Mouse (Mus musculus) kidney, embryonic 16.5 days (tissue): ENCODE results near the gene Zfp13. TPM values are rescaled to one million over a fixed set of nuclear protein-coding genes. Genes with fewer than 3 reads are reported as not detected.
A peak's percentile ranks its signal among the peaks of the same experiment; 100 is the strongest.

Experiments used
- ATAC-seq: fragments of 200-750 bp; cut with Nextera tagmentation; 2 replicates; pipeline ENCODE4 v1.8.0; 2017; ENCODE audit warnings: moderate TSS enrichment; ENCODE audit not compliant: low FRiP score, low TSS enrichment
- H3K27ac ChIP-seq: fragments of 300-500 bp; sonication (generic); 2 replicates; pipeline ENCODE4 v1.5.1; 2014; ENCODE audit warnings: low read length
- H3K27me3 ChIP-seq: fragments of 300-500 bp; sonication (generic); 2 replicates; pipeline ENCODE4 v1.6.1; 2014; ENCODE audit warnings: low read length, control low read depth, mixed read lengths; ENCODE audit not compliant: insufficient read depth
- H3K36me3 ChIP-seq: fragments of 300-500 bp; sonication (generic); 2 replicates; pipeline ENCODE4 v1.6.1; 2014; ENCODE audit warnings: low read length, control low read depth, mixed read lengths; ENCODE audit not compliant: insufficient read depth
- H3K4me1 ChIP-seq: fragments of 300-500 bp; sonication (generic); 2 replicates; pipeline ENCODE4 v1.6.1; 2014; ENCODE audit warnings: low read length, control low read depth, mixed read lengths; ENCODE audit not compliant: insufficient read depth
- H3K4me2 ChIP-seq: fragments of 300-500 bp; sonication (generic); replicated peaks from 2 replicates; pipeline ENCODE4 v1.6.1; 2014; ENCODE audit warnings: low read depth, low read length
- H3K4me3 ChIP-seq: fragments of 300-500 bp; sonication (generic); 2 replicates; pipeline ENCODE4 v1.5.1; 2014; ENCODE audit warnings: mild to moderate bottlenecking, low read length
- H3K9ac ChIP-seq: fragments of 300-500 bp; sonication (generic); replicated peaks from 2 replicates; pipeline ENCODE4 v1.6.1; 2014; ENCODE audit warnings: low read length
- H3K9me3 ChIP-seq: fragments of 300-500 bp; sonication (generic); 2 replicates; pipeline ENCODE4 v1.6.1; 2016; ENCODE audit warnings: low read length, control low read depth
- whole genome bisulfite sequencing: fragments of 180-500 bp; shearing (Covaris S2); extraction: QIAGEN DNeasy Blood & Tissue Kit; methylation state at CpG from one replicate; pipeline ENCODE4 v1.1.7; 2014; 5-methylcytosine and 5-hydroxymethylcytosine counted together
- polyA plus RNA-seq: library from polyadenylated mRNA; unstranded; fragments of >200 nt; fragmentation: Nextera tagmentation; extraction: Ambion mirVana; gene quantifications from 2 replicates; pipeline ENCODE4 v1.2.1, GENCODE M21; 2015

The Zfp13 gene
- polyA plus RNA-seq, 1 experiment from 2014 or later = 19.3 TPM

- Histone ChIP-seq H3K9ac (no peak overlapping the region), H3K27me3 (no peaks in the 10 kb centered on the region), H3K9me3 (no peaks in the 10 kb centered on the region), H3K27ac (no peak overlapping the region), H3K4me3 (no peak overlapping the region), H3K36me3 (peaks cover 8% of the 10 kb centered on the region; the same call in 1 of the 2 replicates), H3K4me2 (no peak overlapping the region), H3K4me1 (peaks cover 2% of the 10 kb centered on the region)
- WGBS = 42% methylated on average over 6 of the region's 6 CpGs
- ATAC-seq = peak; percentile 54; the same call in 1 of the 2 replicates
These were observed 29.3 kb downstream of the Zfp13 start for GRCm38 (mm10) chr17:23570017-23570416.

DNA sequence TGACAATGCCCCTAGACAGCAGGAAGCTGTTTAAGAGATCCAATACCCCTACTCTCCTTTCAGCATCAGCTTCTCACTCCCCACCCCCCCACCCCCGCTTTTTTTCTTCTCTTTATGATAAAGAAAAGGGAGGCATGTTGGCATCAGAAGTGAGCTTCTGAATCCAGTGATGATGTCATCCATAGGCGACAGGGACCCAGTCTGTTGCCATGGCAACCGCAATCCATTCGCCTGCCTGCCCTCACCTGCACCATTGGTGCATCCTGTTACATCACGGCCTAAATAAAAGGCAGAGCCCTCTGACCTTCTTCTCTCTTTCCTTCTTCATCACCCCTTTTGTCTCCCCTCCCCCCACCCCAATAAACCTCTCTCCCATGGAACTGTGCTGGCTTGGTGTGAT, 30.9 kb downstream of the Zfp13 start:
- Histone ChIP-seq H3K4me2 (no peak overlapping the region), H3K4me3 (no peak overlapping the region), H3K9me3 (no peaks in the 10 kb centered on the region), H3K4me1 (peaks cover 6% of the 10 kb centered on the region), H3K27me3 (no peaks in the 10 kb centered on the region), H3K27ac (no peak overlapping the region), H3K9ac (no peak overlapping the region), H3K36me3 (0 out of 2 replicates have a peak, but pooled peaks cover 4% of the 10 kb centered on the region)
- no peak for ATAC-seq
- 36% methylated on average over 5 of the region's 5 CpGs for WGBS

- ATAC-seq = no peak
- 47% methylated on average over 5 of the region's 5 CpGs for WGBS
- Histone ChIP-seq H3K9me3 (no peaks in the 10 kb centered on the region), H3K9ac (no peak overlapping the region), H3K4me2 (no peak overlapping the region), H3K4me1 (peaks cover 12% of the 10 kb centered on the region), H3K27me3 (no peaks in the 10 kb centered on the region), H3K27ac (no peak overlapping the region), H3K4me3 (no peak overlapping the region), H3K36me3 (no peaks in the 10 kb centered on the region)
These were observed 32.5 kb downstream of the Zfp13 start for GRCm38 (mm10) chr17:23566787-23567186.

GRCm38 (mm10) chr17:23564368-23564715, 34.9 kb downstream of the Zfp13 start:
- Histone ChIP-seq H3K36me3 (peaks cover 18% of the 10 kb centered on the region), H3K27me3 (no peaks in the 10 kb centered on the region), H3K9ac (peak overlapping the region; percentile 94), H3K27ac (peak overlapping the region; percentile 96), H3K4me2 (peak overlapping the region; percentile 76), H3K4me3 (peak overlapping the region; percentile 80), H3K9me3 (no peaks in the 10 kb centered on the region), H3K4me1 (peaks cover 15% of the 10 kb centered on the region)
- WGBS = under 1% methylated on average over 8 of the region's 8 CpGs
- peak; percentile 86 for ATAC-seq

- peak; percentile 97 for ATAC-seq
- peaks cover 23% of the 10 kb centered on the region for H3K36me3 ChIP-seq
- peak within 1 kb of the TSS; percentile 94 for H3K9ac ChIP-seq
- under 1% methylated on average over 59 of the region's 59 CpGs for whole genome bisulfite sequencing
- H3K9me3 ChIP-seq = no peaks in the 10 kb centered on the region
- no peaks in the 10 kb centered on the region for H3K27me3 ChIP-seq
- H3K27ac ChIP-seq = peak within 1 kb of the TSS; percentile 96
- H3K4me3 ChIP-seq = peak within 1 kb of the TSS; percentile 80
- H3K4me2 ChIP-seq = peak within 1 kb of the TSS; percentile 76
- peaks cover 15% of the 10 kb centered on the region for H3K4me1 ChIP-seq
These were observed 35.5 kb downstream of the Zfp13 start, which contains the start of gene Zfp213 for GRCm38 (mm10) chr17:23563595-23564367. TSS of gene Zfp213 (minus strand) at chr17:23564238.

- H3K4me1 ChIP-seq = peaks cover 11% of the 10 kb centered on the region
- H3K36me3 ChIP-seq = peaks cover 52% of the 10 kb centered on the region
- 65% methylated on average over 7 of the region's 11 CpGs for WGBS
- ATAC-seq = no peak
- H3K27me3 ChIP-seq = no peaks in the 10 kb centered on the region
- H3K4me2 ChIP-seq = no peak overlapping the region
- no peaks in the 10 kb centered on the region for H3K9me3 ChIP-seq
- no peak overlapping the region for H3K4me3 ChIP-seq
- no peak overlapping the region for H3K9ac ChIP-seq
- H3K27ac ChIP-seq = no peak overlapping the region
These were observed 39.5 kb downstream of the Zfp13 start for GRCm38 (mm10) chr17:23559767-23560166.

GRCm38 (mm10) chr17:23555243-23555916, 43.9 kb downstream of the Zfp13 start:
- Histone ChIP-seq H3K4me3 (no peak overlapping the region), H3K27me3 (no peaks in the 10 kb centered on the region), H3K36me3 (peaks cover 43% of the 10 kb centered on the region), H3K9me3 (no peaks in the 10 kb centered on the region), H3K9ac (no peak overlapping the region), H3K4me2 (no peak overlapping the region), H3K27ac (no peak overlapping the region), H3K4me1 (peaks cover 9% of the 10 kb centered on the region; the same call in 1 of the 2 replicates)
- 67% methylated on average over 7 of the region's 7 CpGs for WGBS
- ATAC-seq = no peak

GRCm38 (mm10) chr17:23554321-23554720, 45.0 kb downstream of the Zfp13 start:
- no peak overlapping the region for H3K27ac ChIP-seq
- no peak for ATAC-seq
- peaks cover 9% of the 10 kb centered on the region; the same call in 1 of the 2 replicates for H3K4me1 ChIP-seq
- no peak overlapping the region for H3K4me2 ChIP-seq
- no peaks in the 10 kb centered on the region for H3K27me3 ChIP-seq
- no peaks in the 10 kb centered on the region for H3K9me3 ChIP-seq
- no peak overlapping the region for H3K9ac ChIP-seq
- H3K36me3 ChIP-seq = peaks cover 34% of the 10 kb centered on the region
- no peak overlapping the region for H3K4me3 ChIP-seq

DNA sequence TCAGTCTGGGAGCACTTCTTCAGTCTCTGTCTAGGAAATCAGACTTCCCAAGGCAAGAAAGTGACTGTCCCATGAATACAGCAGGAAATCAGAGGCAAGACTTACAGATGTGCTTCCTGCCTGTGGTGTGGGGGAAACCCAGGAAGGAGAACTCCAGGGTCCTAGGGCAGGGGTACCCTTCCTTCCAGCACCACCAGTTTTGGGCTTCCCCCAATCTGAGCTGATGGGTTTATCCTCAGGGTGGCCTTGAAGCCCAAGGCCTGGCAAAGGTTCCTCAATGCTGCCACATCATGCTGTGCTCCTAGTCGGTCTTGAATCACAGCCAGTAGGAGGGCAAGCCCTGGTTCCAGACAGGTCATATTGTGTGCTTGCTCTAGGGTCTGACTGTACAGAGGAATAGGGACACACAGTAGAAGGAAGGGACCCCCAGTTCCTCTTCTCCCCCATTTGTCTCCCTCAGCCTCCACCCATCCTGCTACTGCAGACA, 45.6 kb downstream of the Zfp13 start:
- WGBS = 79% methylated on average over 1 of the region's 1 CpGs
- Histone ChIP-seq H3K9ac (no peak overlapping the region), H3K4me3 (no peak overlapping the region), H3K36me3 (peaks cover 28% of the 10 kb centered on the region), H3K9me3 (no peaks in the 10 kb centered on the region), H3K27me3 (no peaks in the 10 kb centered on the region), H3K4me1 (peaks cover 9% of the 10 kb centered on the region; the same call in 1 of the 2 replicates), H3K27ac (no peak overlapping the region), H3K4me2 (no peak overlapping the region)
- no peak for ATAC-seq
